Mouse (Mus musculus) limb, embryonic 11.5 days (tissue): ENCODE results near the gene Cdc42. TPM values are rescaled to one million over a fixed set of nuclear protein-coding genes. Genes with fewer than 3 reads are reported as not detected.

Experiments used
- ATAC-seq: fragments of 200-750 bp; cut with Nextera tagmentation; 2 replicates; pipeline ENCODE4 v1.8.0; 2017; ENCODE audit warnings: low read depth; ENCODE audit not compliant: insufficient number of reproducible peaks, low FRiP score, low TSS enrichment
- DNase-seq: peaks from one replicate; pipeline ENCODE4 v3.0.0-alpha.2; 2015; ENCODE audit warnings: low spot score
- H3K27ac ChIP-seq: fragments of 300-500 bp; sonication (generic); replicated peaks from 2 replicates; pipeline ENCODE4 v1.5.1; 2014; ENCODE audit warnings: low read depth, mild to moderate bottlenecking, low read length
- H3K27me3 ChIP-seq: fragments of 300-500 bp; sonication (generic); 2 replicates; pipeline ENCODE4 v1.6.1; 2014; ENCODE audit warnings: mild to moderate bottlenecking, low read length, mixed read lengths; ENCODE audit not compliant: control insufficient read depth, insufficient read depth
- H3K36me3 ChIP-seq: fragments of 300-500 bp; sonication (generic); 2 replicates; pipeline ENCODE4 v1.6.1; 2014; ENCODE audit warnings: mild to moderate bottlenecking, low read length, moderate library complexity, mixed read lengths; ENCODE audit not compliant: control insufficient read depth, insufficient read depth
- H3K4me1 ChIP-seq: fragments of 300-500 bp; sonication (generic); 2 replicates; pipeline ENCODE4 v1.6.1; 2014; ENCODE audit warnings: low read length, mixed read lengths; ENCODE audit not compliant: control insufficient read depth, insufficient read depth
- H3K4me2 ChIP-seq: fragments of 300-500 bp; sonication (generic); 2 replicates; pipeline ENCODE4 v1.6.1; 2014; ENCODE audit warnings: low read depth, mild to moderate bottlenecking, moderate library complexity; ENCODE audit not compliant: severe bottlenecking
- H3K4me3 ChIP-seq: fragments of 300-500 bp; sonication (generic); 2 replicates; pipeline ENCODE4 v1.5.1; 2014; ENCODE audit warnings: low read depth, low read length
- H3K9ac ChIP-seq: fragments of 300-500 bp; sonication (generic); 2 replicates; pipeline ENCODE4 v1.6.1; 2014; ENCODE audit warnings: mild to moderate bottlenecking, low read length
- H3K9me3 ChIP-seq: fragments of 300-500 bp; sonication (generic); 2 replicates; pipeline ENCODE4 v1.6.1; 2016; ENCODE audit warnings: low read length; ENCODE audit not compliant: control insufficient read depth
- WGBS: fragments of 180-500 bp; shearing (Covaris S2); extraction: QIAGEN DNeasy Blood & Tissue Kit; methylation state at CpG from one replicate; pipeline ENCODE4 v1.1.7; 2014; 5-methylcytosine and 5-hydroxymethylcytosine counted together
- polyA plus RNA-seq: library from polyadenylated mRNA; unstranded; fragments of >200 nt; fragmentation: Nextera tagmentation; extraction: Ambion mirVana; gene quantifications from 2 replicates; pipeline ENCODE4 v1.2.1, GENCODE M21; 2014

Gene Cdc42
- polyA plus RNA-seq, 1 experiment from 2014 or later: 621 TPM

- H3K4me2 ChIP-seq: peak overlapping the region; percentile 80
- peak overlapping the region; percentile 84 for H3K4me3 ChIP-seq
- DNase-seq: peak; percentile 91
- peak overlapping the region; percentile 91 for H3K9ac ChIP-seq
- ATAC-seq: peak; percentile 77
- 1% methylated on average over 46 of the region's 46 CpGs for WGBS
- H3K36me3 ChIP-seq: no peaks in the 10 kb centered on the region
- no peaks in the 10 kb centered on the region for H3K27me3 ChIP-seq
- H3K4me1 ChIP-seq: peaks cover 4% of the 10 kb centered on the region; the same call in 1 of the 2 replicates
- no peaks in the 10 kb centered on the region for H3K9me3 ChIP-seq
- H3K27ac ChIP-seq: peak overlapping the region; percentile 88
These were observed 30.7 kb upstream of the Cdc42 start for GRCm38 (mm10) chr4:137388059-137388794.

- Histone ChIP-seq H3K4me3 (peak overlapping the region; percentile 84), H3K4me1 (peaks cover 4% of the 10 kb centered on the region; the same call in 1 of the 2 replicates), H3K9ac (peak overlapping the region; percentile 91), H3K27ac (peak overlapping the region; percentile 88), H3K4me2 (peak overlapping the region; percentile 80), H3K27me3 (no peaks in the 10 kb centered on the region), H3K9me3 (no peaks in the 10 kb centered on the region), H3K36me3 (no peaks in the 10 kb centered on the region)
- WGBS: 2% methylated on average over 20 of the region's 20 CpGs
- DNase-seq: no peak
- ATAC-seq: no peak
These were observed 30.1 kb upstream of the Cdc42 start for GRCm38 (mm10) chr4:137387482-137388058.

GRCm38 (mm10) chr4:137380702-137381605 is 23.4 kb upstream of the Cdc42 start:
- Histone ChIP-seq H3K36me3 (no peaks in the 10 kb centered on the region), H3K4me2 (0 out of 2 replicates have a peak overlapping the region, but pooled peaks have one; percentile 7), H3K4me1 (peaks cover 5% of the 10 kb centered on the region; the same call in 1 of the 2 replicates), H3K27ac (no peak overlapping the region), H3K27me3 (no peaks in the 10 kb centered on the region), H3K4me3 (no peak overlapping the region), H3K9me3 (no peaks in the 10 kb centered on the region), H3K9ac (no peak overlapping the region)
- WGBS: 29% methylated on average over 14 of the region's 16 CpGs
- ATAC-seq (no peak), DNase-seq (peak; percentile 38)

- DNase-seq (no peak), ATAC-seq (no peak)
- no peak overlapping the region for H3K4me3 ChIP-seq
- H3K4me1 ChIP-seq: peaks cover 11% of the 10 kb centered on the region; the same call in 1 of the 2 replicates
- H3K27me3 ChIP-seq: no peaks in the 10 kb centered on the region
- no peak overlapping the region for H3K9ac ChIP-seq
- no peak overlapping the region for H3K4me2 ChIP-seq
- no peak overlapping the region for H3K27ac ChIP-seq
- H3K36me3 ChIP-seq: no peaks in the 10 kb centered on the region
- WGBS: 86% methylated on average over 10 of the region's 10 CpGs
- no peaks in the 10 kb centered on the region for H3K9me3 ChIP-seq
These were observed 22.3 kb upstream of the Cdc42 start for GRCm38 (mm10) chr4:137379713-137380255.

DNA sequence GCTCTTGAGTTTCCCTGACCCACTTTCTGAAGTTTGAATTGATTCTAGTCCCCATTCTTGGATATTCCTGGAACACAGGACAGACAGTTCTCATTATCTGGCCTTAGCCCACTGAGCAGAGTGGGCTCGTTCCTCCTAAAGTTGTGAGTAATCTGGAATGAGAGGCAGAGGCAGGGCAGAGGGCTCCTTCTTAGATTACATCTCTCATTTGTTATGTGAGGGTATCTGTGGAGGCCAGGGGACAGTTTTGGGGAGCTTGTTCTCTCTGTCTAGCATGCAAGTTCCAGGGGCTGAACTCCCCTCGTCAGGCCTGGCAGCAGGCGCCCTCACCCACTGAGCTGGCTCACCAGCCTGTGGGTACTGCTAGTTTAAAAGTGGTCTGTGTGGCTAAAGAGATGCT is 21.6 kb upstream of the Cdc42 start:
- H3K9ac ChIP-seq: no peak overlapping the region
- no peak overlapping the region for H3K27ac ChIP-seq
- H3K4me3 ChIP-seq: no peak overlapping the region
- 81% methylated on average over 3 of the region's 3 CpGs for WGBS
- H3K36me3 ChIP-seq: no peaks in the 10 kb centered on the region
- ATAC-seq: no peak
- H3K4me2 ChIP-seq: no peak overlapping the region
- peaks cover 11% of the 10 kb centered on the region; the same call in 1 of the 2 replicates for H3K4me1 ChIP-seq
- no peaks in the 10 kb centered on the region for H3K27me3 ChIP-seq
- H3K9me3 ChIP-seq: no peaks in the 10 kb centered on the region
- no peak for DNase-seq

- no peak overlapping the region for H3K9ac ChIP-seq
- no peak overlapping the region for H3K4me3 ChIP-seq
- no peak for DNase-seq
- ATAC-seq: no peak
- no peaks in the 10 kb centered on the region for H3K9me3 ChIP-seq
- H3K27ac ChIP-seq: no peak overlapping the region
- WGBS: 83% methylated on average over 4 of the region's 4 CpGs
- H3K36me3 ChIP-seq: no peaks in the 10 kb centered on the region
- no peak overlapping the region for H3K4me2 ChIP-seq
- peaks cover 11% of the 10 kb centered on the region; the same call in 1 of the 2 replicates for H3K4me1 ChIP-seq
- no peaks in the 10 kb centered on the region for H3K27me3 ChIP-seq
These were observed 20.2 kb upstream of the Cdc42 start for GRCm38 (mm10) chr4:137377526-137378304.

GRCm38 (mm10) chr4:137376778-137377177 is 19.3 kb upstream of the Cdc42 start:
- no peak overlapping the region for H3K9ac ChIP-seq
- no peak overlapping the region for H3K27ac ChIP-seq
- H3K4me3 ChIP-seq: no peak overlapping the region
- DNase-seq: no peak
- H3K4me1 ChIP-seq: peaks cover 11% of the 10 kb centered on the region; the same call in 1 of the 2 replicates
- 80% methylated on average over 2 of the region's 2 CpGs for WGBS
- no peaks in the 10 kb centered on the region for H3K36me3 ChIP-seq
- no peak overlapping the region for H3K4me2 ChIP-seq
- ATAC-seq: no peak
- H3K27me3 ChIP-seq: no peaks in the 10 kb centered on the region
- no peaks in the 10 kb centered on the region for H3K9me3 ChIP-seq
